Mouse (Mus musculus) testis, adult 2 months (tissue): ENCODE data around the gene Rad51b.

Experiments used
- CTCF ChIP-seq: fragments of 200-500 bp; IDR thresholded peaks from 2 replicates; pipeline ENCODE4 v1.5.1; 2012; ENCODE audit warnings: low read depth, mild to moderate bottlenecking, inconsistent platforms, low read length, moderate library complexity; ENCODE audit not compliant: control insufficient read depth, insufficient read depth, insufficient replicate concordance
- POLR2A ChIP-seq: fragments of 200-500 bp; IDR thresholded peaks from 2 replicates; pipeline ENCODE4 v1.6.1; 2012; ENCODE audit warnings: low read depth, mild to moderate bottlenecking, inconsistent platforms, low read length, moderate library complexity; ENCODE audit not compliant: control insufficient read depth

DNA sequence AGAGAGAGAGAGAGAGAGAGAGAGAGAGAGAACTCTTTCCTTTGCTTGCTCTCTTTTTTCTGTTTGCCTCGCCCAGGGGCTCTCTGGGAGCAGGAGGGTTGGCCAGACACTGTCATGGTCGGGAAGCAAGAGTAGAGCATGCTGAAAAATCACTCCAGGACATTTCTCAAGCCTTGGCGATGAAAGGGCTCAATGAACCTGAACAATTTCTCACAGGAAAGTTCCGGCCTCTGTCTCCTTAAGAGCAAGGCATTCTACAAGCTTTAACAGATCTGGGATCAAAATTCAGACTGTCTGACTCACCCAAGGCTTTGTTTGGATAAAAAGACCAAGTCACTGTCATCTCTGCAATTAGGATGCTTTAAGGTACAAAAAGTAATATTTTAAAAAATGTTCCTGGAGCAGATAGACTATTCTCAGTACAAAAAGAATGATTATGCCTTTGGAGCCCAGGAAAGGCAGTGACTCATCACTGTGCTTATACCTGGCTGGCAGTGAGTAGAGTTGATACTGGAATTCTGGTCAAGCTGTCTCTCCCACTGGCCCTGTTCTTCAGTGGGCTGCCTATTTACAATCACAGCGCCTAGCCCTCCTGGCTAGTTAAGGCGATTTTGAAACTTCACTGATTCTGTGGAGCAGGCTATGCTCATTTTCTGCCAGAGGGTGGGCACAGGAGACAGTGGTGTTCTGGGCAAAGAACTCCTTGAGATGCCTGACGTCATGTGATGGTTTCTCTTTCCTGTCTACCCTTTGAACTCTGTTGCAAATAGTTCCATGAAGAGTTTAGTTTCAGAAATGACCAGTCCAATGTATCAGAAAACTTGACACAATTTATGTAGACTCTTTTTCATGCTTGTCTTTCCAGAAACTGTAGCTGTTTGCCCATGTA lies 352.0 kb downstream of the Rad51b start:
- TF ChIP-seq POLR2A (no peak), CTCF (no peak)
